Mouse (Mus musculus) left cerebral cortex, adult 6 months (tissue): ENCODE results near the gene Myo1h. TPM values are rescaled to one million over a fixed set of nuclear protein-coding genes. Genes with fewer than 3 reads are reported as not detected.

ENCODE experiments used
- long read RNA-seq, 2 experiments: library from polyadenylated mRNA; unstranded; transcript quantifications; one replicate each; pipeline ENCODE4 v2.0.0; 2019 to 2020
- polyA plus RNA-seq: library from polyadenylated mRNA; unstranded; fragments of <200 nt; fragmentation: Nextera tagmentation; gene quantifications from 2 replicates; pipeline ENCODE4 v1.2.3, GENCODE M21; 2021

Gene Myo1h
- polyA plus RNA-seq = 0.83 and 0.94 TPM in 2 replicates
- long read RNA-seq, experiment 1, partial matches to known transcripts = 0 of 3 reads
- long read RNA-seq, experiment 1, other reads (novel, unspliced or antisense) = 3 of 3 reads
- long read RNA-seq, experiment 2, partial matches to known transcripts = 0 of 1 reads
- long read RNA-seq, experiment 2, other reads (novel, unspliced or antisense) = 0 of 1 reads

GRCm38 (mm10) chr5:114288874-114289273, at the start of gene Myo1h:
Myo1h (plus strand) TSS chr5:114289166.

GRCm38 (mm10) chr5:114273693-114274402, 15.1 kb upstream of the Myo1h start, which contains the start of gene Foxn4:
Foxn4 (minus strand) TSS chr5:114273807.

GRCm38 (mm10) chr5:114380209-114381012, 91.4 kb downstream of the Myo1h start, which contains the start of the genes Kctd10 and Ube3b:
Kctd10 (minus strand) TSS chr5:114380508.
Ube3b (plus strand) TSS chr5:114380607.

Other genes with a start within 250 kb of the Myo1h start
- gene Usp30, start 223.7 kb upstream of the Myo1h start, polyA plus RNA-seq = 6.1 and 11.8 TPM in 2 replicates
- 112 and 114 TPM in 2 replicates for gene Svop, start 197.6 kb upstream of the Myo1h start, polyA plus RNA-seq
- 9.3 and 12.9 TPM in 2 replicates for gene Alkbh2, start 160.9 kb upstream of the Myo1h start, polyA plus RNA-seq
- gene Ung, start 158.8 kb upstream of the Myo1h start, polyA plus RNA-seq = 2.3 and 2.6 TPM in 2 replicates
- gene Acacb, start 142.6 kb upstream of the Myo1h start, polyA plus RNA-seq = 1.3 and 1.6 TPM in 2 replicates
- gene Foxn4, start 15.4 kb upstream of the Myo1h start, polyA plus RNA-seq = not detected in 2 replicates
- gene Kctd10, start 91.3 kb downstream of the Myo1h start, polyA plus RNA-seq = 30.7 and 31.9 TPM in 2 replicates
- 34.7 and 92.1 TPM in 2 replicates for gene Ube3b, start 91.4 kb downstream of the Myo1h start, polyA plus RNA-seq
- 17.7 and 18.1 TPM in 2 replicates for gene Mmab, start 154.9 kb downstream of the Myo1h start, polyA plus RNA-seq
- gene Mvk, start 155.1 kb downstream of the Myo1h start, polyA plus RNA-seq = 26.3 and 28.4 TPM in 2 replicates